Mouse (Mus musculus): ENCODE data around the gene Abcb7. TPM values are rescaled to one million over a fixed set of nuclear protein-coding genes. Genes with fewer than 3 reads are reported as not detected.
"Not testable (repeated sequence)": the region's sequence is repeated elsewhere in the genome, so short reads cannot be mapped to it uniquely, and the experiment has no call there.

Abcb7 gene
- polyA plus RNA-seq, 1 experiment from 2014 or later: 5.8 TPM

GRCm38 (mm10) chrX:104348146-104348545, 65.5 kb downstream of the Abcb7 start:
- H3K4me3 ChIP-seq (replicated peaks); H3K9ac ChIP-seq (replicated peaks); H3K4me1 ChIP-seq; H3K27ac ChIP-seq (replicated peaks); ATAC-seq (ENCODE audit: low FRiP score); H3K27me3 ChIP-seq (replicated peaks); H3K4me2 ChIP-seq; H3K9me3 ChIP-seq (replicated peaks); H3K36me3 ChIP-seq: not testable (repeated sequence)
- 91% methylated on average over 28 of the region's 31 CpGs for WGBS

GRCm38 (mm10) chrX:104291721-104292120, 121.9 kb downstream of the Abcb7 start:
- Histone ChIP-seq H3K36me3 (no peaks in the 10 kb centered on the region), H3K9ac (replicated peaks) (no peak overlapping the region), H3K4me1 (no peaks in the 10 kb centered on the region), H3K27me3 (replicated peaks) (no peaks in the 10 kb centered on the region), H3K9me3 (replicated peaks) (no peaks in the 10 kb centered on the region), H3K4me2 (no peak overlapping the region), H3K4me3 (replicated peaks) (no peak overlapping the region), H3K27ac (replicated peaks) (no peak overlapping the region)
- ATAC-seq (ENCODE audit: low FRiP score): no peak

DNA sequence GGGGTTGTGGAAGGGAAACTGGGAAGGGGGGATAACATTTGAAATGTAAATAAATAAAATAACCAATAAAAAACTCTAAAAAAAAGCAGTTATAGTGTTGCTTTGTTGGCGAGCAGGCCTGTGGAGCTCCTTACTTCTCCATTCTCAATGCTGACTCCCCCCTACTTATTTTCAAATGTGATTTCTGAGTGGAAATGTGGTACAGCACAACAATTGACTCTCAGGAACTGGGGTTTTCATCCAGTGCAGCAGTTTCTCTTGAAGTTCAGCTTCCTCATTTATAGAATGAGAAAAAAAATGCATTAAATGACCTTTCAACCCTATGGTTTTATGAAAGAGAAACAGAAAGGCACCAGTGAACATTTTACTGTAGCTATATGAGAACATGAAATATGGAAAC, 133.8 kb downstream of the Abcb7 start:
- ATAC-seq (ENCODE audit: low FRiP score): no peak
- 92% methylated on average over 1 of the region's 1 CpGs for WGBS
- no peak overlapping the region for H3K4me2 ChIP-seq
- H3K4me1 ChIP-seq: no peaks in the 10 kb centered on the region
- H3K27me3 ChIP-seq (replicated peaks): no peaks in the 10 kb centered on the region
- no peaks in the 10 kb centered on the region for H3K36me3 ChIP-seq
- H3K4me3 ChIP-seq (replicated peaks): no peak overlapping the region
- H3K9ac ChIP-seq (replicated peaks): no peak overlapping the region
- no peaks in the 10 kb centered on the region for H3K9me3 ChIP-seq (replicated peaks)
- H3K27ac ChIP-seq (replicated peaks): no peak overlapping the region

GRCm38 (mm10) chrX:104264371-104264770, 149.3 kb downstream of the Abcb7 start:
- no peak for ATAC-seq (ENCODE audit: low FRiP score)

GRCm38 (mm10) chrX:104262468-104262867, 151.2 kb downstream of the Abcb7 start:
- Histone ChIP-seq H3K9me3 (replicated peaks) (no peaks in the 10 kb centered on the region), H3K4me1 (no peaks in the 10 kb centered on the region), H3K27ac (replicated peaks) (no peak overlapping the region), H3K9ac (replicated peaks) (no peak overlapping the region), H3K4me2 (no peak overlapping the region), H3K36me3 (no peaks in the 10 kb centered on the region), H3K27me3 (replicated peaks) (no peaks in the 10 kb centered on the region), H3K4me3 (replicated peaks) (no peak overlapping the region)
- ATAC-seq (ENCODE audit: low FRiP score): no peak
- WGBS: 75% methylated on average over 1 of the region's 1 CpGs

More at GRCm38 (mm10) chrX:104264371-104264770, 149.3 kb downstream of the Abcb7 start:
- H3K36me3 ChIP-seq: no peaks in the 10 kb centered on the region
- H3K9ac ChIP-seq (replicated peaks): no peak overlapping the region
- H3K4me3 ChIP-seq (replicated peaks): no peak overlapping the region
- no peaks in the 10 kb centered on the region for H3K4me1 ChIP-seq
- H3K27ac ChIP-seq (replicated peaks): no peak overlapping the region
- no peaks in the 10 kb centered on the region for H3K27me3 ChIP-seq (replicated peaks)
- no peak overlapping the region for H3K4me2 ChIP-seq
- H3K9me3 ChIP-seq (replicated peaks): no peaks in the 10 kb centered on the region
- 73% methylated on average over 2 of the region's 2 CpGs for WGBS

DNA sequence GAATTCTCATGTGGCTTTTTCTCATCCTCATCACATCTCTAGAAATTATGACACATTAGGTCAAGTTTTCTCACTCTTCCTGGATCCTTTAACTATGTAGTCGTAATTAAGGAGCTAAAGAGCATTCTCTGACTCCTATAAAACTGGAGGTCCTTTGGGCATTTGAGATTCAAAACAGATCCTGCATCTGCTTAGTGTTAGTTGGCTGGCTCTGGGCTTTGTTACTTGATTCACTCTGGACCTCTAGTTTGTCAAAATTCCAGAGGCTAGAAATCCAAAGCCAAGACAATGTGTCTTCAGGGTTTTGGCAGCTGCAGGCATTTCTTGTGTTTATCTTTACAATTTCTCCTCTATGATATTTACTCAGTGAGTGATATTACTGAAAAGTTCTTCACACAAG, 157.1 kb downstream of the Abcb7 start:
- H3K9ac ChIP-seq (replicated peaks): no peak overlapping the region
- H3K27me3 ChIP-seq (replicated peaks): no peaks in the 10 kb centered on the region
- H3K9me3 ChIP-seq (replicated peaks): no peaks in the 10 kb centered on the region
- no peak overlapping the region for H3K4me3 ChIP-seq (replicated peaks)
- no peaks in the 10 kb centered on the region for H3K36me3 ChIP-seq
- 47% methylated on average over 1 of the region's 1 CpGs for WGBS
- no peaks in the 10 kb centered on the region for H3K4me1 ChIP-seq
- ATAC-seq (ENCODE audit: low FRiP score): no peak
- no peak overlapping the region for H3K4me2 ChIP-seq
- H3K27ac ChIP-seq (replicated peaks): no peak overlapping the region

Other genes starting within 250 kb of the Abcb7 start
- gene Nexmif, start 212.7 kb downstream of the Abcb7 start, polyA plus RNA-seq (2015; fragmentation: Nextera tagmentation; extraction: Ambion mirVana): 11.4 and 13.8 TPM in 2 replicates
- gene Uprt, start 69.0 kb upstream of the Abcb7 start, polyA plus RNA-seq (2015; fragmentation: Nextera tagmentation; extraction: Ambion mirVana): 2.1 and 2.8 TPM in 2 replicates